Mouse (Mus musculus): ENCODE measurements at regions not wholly inside any gene's neighbourhood (a gene's known extent, or its start where the extent isn't known, plus 50 kb on each side); places are given as distances from the start of the nearest gene placed in this dataset.

GRCm38 (mm10) chr13:60000618-60001347 is 176.4 kb downstream of the Gas1 start:
- H3K4me3 ChIP-seq (replicated peaks), result no peak overlapping the region
- DNase-seq (no peak), ATAC-seq (ENCODE audit: low read depth) (no peak)
- H3K9me3 ChIP-seq (replicated peaks), result no peaks in the 10 kb centered on the region
- no peaks in the 10 kb centered on the region for H3K4me1 ChIP-seq (replicated peaks)
- H3K27ac ChIP-seq, result no peak overlapping the region
- no peaks in the 10 kb centered on the region for H3K27me3 ChIP-seq
- H3K36me3 ChIP-seq, result no peaks in the 10 kb centered on the region
- H3K9ac ChIP-seq, result no peak overlapping the region
- 48% methylated on average over 8 of the region's 8 CpGs for WGBS (ENCODE audit: insufficient replicate concordance)
- H3K4me2 ChIP-seq, result no peak overlapping the region

GRCm38 (mm10) chr13:59997431-59997830 is 174.5 kb upstream of the Tut7 start:
- H3K4me3 ChIP-seq (replicated peaks), result no peak overlapping the region
- no peak overlapping the region for H3K4me2 ChIP-seq
- ATAC-seq (ENCODE audit: low read depth) (no peak), DNase-seq (no peak)
- H3K4me1 ChIP-seq (replicated peaks), result no peaks in the 10 kb centered on the region
- H3K36me3 ChIP-seq, result no peaks in the 10 kb centered on the region
- 70% methylated on average over 3 of the region's 3 CpGs for WGBS (ENCODE audit: insufficient replicate concordance)
- no peaks in the 10 kb centered on the region for H3K27me3 ChIP-seq
- no peaks in the 10 kb centered on the region for H3K9me3 ChIP-seq (replicated peaks)
- H3K9ac ChIP-seq, result no peak overlapping the region
- H3K27ac ChIP-seq, result no peak overlapping the region

GRCm38 (mm10) chr13:59996146-59996814 is 173.3 kb upstream of the Tut7 start:
- H3K4me2 ChIP-seq, result no peak overlapping the region
- ATAC-seq (ENCODE audit: low read depth), result no peak
- H3K27ac ChIP-seq, result no peak overlapping the region
- 71% methylated on average over 13 of the region's 13 CpGs for WGBS (ENCODE audit: insufficient replicate concordance)
- H3K36me3 ChIP-seq, result no peaks in the 10 kb centered on the region
- no peak overlapping the region for H3K9ac ChIP-seq
- H3K4me1 ChIP-seq (replicated peaks), result no peaks in the 10 kb centered on the region
- no peaks in the 10 kb centered on the region for H3K27me3 ChIP-seq
- DNase-seq, result no peak
- no peak overlapping the region for H3K4me3 ChIP-seq (replicated peaks)
- H3K9me3 ChIP-seq (replicated peaks), result no peaks in the 10 kb centered on the region

GRCm38 (mm10) chr13:59992780-59993501 is 170.0 kb upstream of the Tut7 start:
- Histone ChIP-seq H3K36me3 (no peaks in the 10 kb centered on the region), H3K27ac (no peak overlapping the region), H3K9ac (no peak overlapping the region), H3K9me3 (replicated peaks) (no peaks in the 10 kb centered on the region), H3K27me3 (no peaks in the 10 kb centered on the region), H3K4me2 (no peak overlapping the region), H3K4me3 (replicated peaks) (no peak overlapping the region), H3K4me1 (replicated peaks) (no peaks in the 10 kb centered on the region)
- ATAC-seq (ENCODE audit: low read depth) (no peak), DNase-seq (no peak)
- WGBS (ENCODE audit: insufficient replicate concordance), result 61% methylated on average over 11 of the region's 11 CpGs

- ATAC-seq (ENCODE audit: low read depth) (no peak), DNase-seq (no peak)
- H3K27ac ChIP-seq, result no peak overlapping the region
Observed at GRCm38 (mm10) chr13:59992346-59992745, 169.4 kb upstream of the Tut7 start.

GRCm38 (mm10) chr13:59990402-59991280 is 167.7 kb upstream of the Tut7 start:
- ATAC-seq (ENCODE audit: low read depth), result no peak
- Histone ChIP-seq H3K4me1 (replicated peaks) (no peaks in the 10 kb centered on the region), H3K27me3 (no peaks in the 10 kb centered on the region), H3K36me3 (no peaks in the 10 kb centered on the region), H3K9me3 (replicated peaks) (no peaks in the 10 kb centered on the region), H3K9ac (no peak overlapping the region), H3K4me3 (replicated peaks) (no peak overlapping the region), H3K4me2 (no peak overlapping the region), H3K27ac (no peak overlapping the region)
- 56% methylated on average over 10 of the region's 10 CpGs for WGBS (ENCODE audit: insufficient replicate concordance)
- no peak for DNase-seq

More at GRCm38 (mm10) chr13:59992346-59992745, 169.4 kb upstream of the Tut7 start:
- Histone ChIP-seq H3K27me3 (no peaks in the 10 kb centered on the region), H3K4me3 (replicated peaks) (no peak overlapping the region), H3K4me2 (no peak overlapping the region), H3K4me1 (replicated peaks) (no peaks in the 10 kb centered on the region), H3K36me3 (no peaks in the 10 kb centered on the region), H3K9me3 (replicated peaks) (no peaks in the 10 kb centered on the region), H3K9ac (no peak overlapping the region)

- no peaks in the 10 kb centered on the region for H3K9me3 ChIP-seq (replicated peaks)
- no peak overlapping the region for H3K27ac ChIP-seq
- H3K27me3 ChIP-seq, result no peaks in the 10 kb centered on the region
- ATAC-seq (ENCODE audit: low read depth), result no peak
- no peaks in the 10 kb centered on the region for H3K4me1 ChIP-seq (replicated peaks)
- H3K4me3 ChIP-seq (replicated peaks), result no peak overlapping the region
- 42% methylated on average over 7 of the region's 7 CpGs for WGBS (ENCODE audit: insufficient replicate concordance)
- no peaks in the 10 kb centered on the region for H3K36me3 ChIP-seq
- no peak overlapping the region for H3K4me2 ChIP-seq
- H3K9ac ChIP-seq, result no peak overlapping the region
- DNase-seq, result no peak
Observed at GRCm38 (mm10) chr13:59988393-59988965, 165.5 kb upstream of the Tut7 start.

- no peaks in the 10 kb centered on the region for H3K36me3 ChIP-seq
- no peak overlapping the region for H3K27ac ChIP-seq
- H3K27me3 ChIP-seq, result peaks cover 13% of the 10 kb centered on the region
- H3K4me3 ChIP-seq (replicated peaks), result no peak overlapping the region
- H3K4me1 ChIP-seq (replicated peaks), result no peaks in the 10 kb centered on the region
- H3K9ac ChIP-seq, result no peak overlapping the region
- no peak for DNase-seq
- H3K4me2 ChIP-seq, result no peak overlapping the region
- no peak for ATAC-seq (ENCODE audit: low read depth)
- 86% methylated on average over 5 of the region's 5 CpGs for WGBS (ENCODE audit: insufficient replicate concordance)
- H3K9me3 ChIP-seq (replicated peaks), result no peaks in the 10 kb centered on the region
Observed at GRCm38 (mm10) chr13:59976425-59976824, 153.5 kb upstream of the Tut7 start.

GRCm38 (mm10) chr13:59972093-59972427 is 149.1 kb upstream of the Tut7 start:
- Histone ChIP-seq H3K36me3 (no peaks in the 10 kb centered on the region), H3K4me1 (replicated peaks) (no peaks in the 10 kb centered on the region), H3K4me2 (no peak overlapping the region), H3K27ac (no peak overlapping the region), H3K9me3 (replicated peaks) (no peaks in the 10 kb centered on the region), H3K4me3 (replicated peaks) (no peak overlapping the region), H3K9ac (no peak overlapping the region), H3K27me3 (peaks cover 35% of the 10 kb centered on the region)
- 54% methylated on average over 9 of the region's 9 CpGs for WGBS (ENCODE audit: insufficient replicate concordance)
- ATAC-seq (ENCODE audit: low read depth) (no peak), DNase-seq (no peak)

- Histone ChIP-seq H3K4me1 (replicated peaks) (no peaks in the 10 kb centered on the region), H3K9me3 (replicated peaks) (no peaks in the 10 kb centered on the region), H3K4me3 (replicated peaks) (no peak overlapping the region), H3K9ac (no peak overlapping the region), H3K4me2 (peak overlapping the region; percentile 45), H3K27ac (no peak overlapping the region), H3K36me3 (no peaks in the 10 kb centered on the region), H3K27me3 (peaks cover 35% of the 10 kb centered on the region)
- no peak for DNase-seq
- 16% methylated on average over 25 of the region's 25 CpGs for WGBS (ENCODE audit: insufficient replicate concordance)
- ATAC-seq (ENCODE audit: low read depth), result no peak
Observed at GRCm38 (mm10) chr13:59971231-59972092, 148.5 kb upstream of the Tut7 start.
